Mouse (Mus musculus): Measurements from ENCODE around the gene Nlk.
A peak's percentile ranks its signal among the peaks of the same experiment; 100 is the strongest.

DNA sequence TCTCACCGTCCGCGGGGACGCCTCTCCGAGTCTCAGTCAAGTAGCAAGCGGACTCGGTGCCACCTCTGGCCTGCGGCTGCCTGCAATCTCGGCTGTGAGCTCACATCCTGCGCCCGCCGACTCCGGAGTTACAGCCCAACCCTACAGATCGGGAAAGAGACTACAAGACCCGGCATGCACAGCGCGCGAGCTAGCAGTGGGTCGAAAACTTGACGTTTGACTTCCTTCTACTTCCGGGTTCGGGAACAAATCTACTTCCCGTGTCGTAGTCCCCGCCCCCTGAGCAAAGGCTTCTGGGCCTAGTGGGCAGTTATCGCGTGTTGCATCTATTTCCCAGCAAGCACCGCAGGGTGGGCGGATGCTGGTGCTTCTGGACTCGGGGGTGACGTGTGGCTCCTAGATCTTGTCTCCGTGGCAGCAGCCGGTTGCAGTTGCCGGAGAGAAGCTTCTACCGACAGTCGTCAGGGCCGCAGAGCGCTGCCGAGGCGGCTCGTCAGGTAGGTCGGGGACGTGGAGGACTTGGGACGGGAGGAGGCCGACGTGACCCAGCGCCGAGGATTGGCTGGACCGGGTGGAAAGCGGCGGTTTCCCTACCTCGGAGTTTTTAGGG, 161.0 kb downstream of the Nlk start, which contains the start of the genes Tnfaip1 and Ift20:
- peak; percentile 57 for TF ChIP-seq POLR2A (IDR thresholded peaks at IDR 0.05; ENCODE audit: control insufficient read depth, extremely low read depth, insufficient read depth, low read length, poor library complexity)
- TF ChIP-seq CTCF (IDR thresholded peaks at IDR 0.05; ENCODE audit: borderline replicate concordance, control insufficient read depth, extremely low read depth, insufficient read depth, low read length, poor library complexity) = 0 out of 2 replicates have a peak, but pooled peaks have one; percentile 3

All from thymus, adult 2 months (tissue).